Mouse (Mus musculus) c-Kit-positive CD71-positive TER-119-negative erythroid progenitor cells, embryonic 14.5 days (primary cell): ENCODE measurements at regions not wholly inside any gene's neighbourhood (a gene's known extent, or its start where the extent isn't known, plus 50 kb on each side); places are given as distances from the start of the nearest gene placed in this dataset.
A peak's percentile ranks its signal among the peaks of the same experiment; 100 is the strongest.

Experiments
- DNase-seq: peaks from one replicate; pipeline ENCODE4 v3.0.0-alpha.2; 2013; ENCODE audit warnings: low read depth

DNA sequence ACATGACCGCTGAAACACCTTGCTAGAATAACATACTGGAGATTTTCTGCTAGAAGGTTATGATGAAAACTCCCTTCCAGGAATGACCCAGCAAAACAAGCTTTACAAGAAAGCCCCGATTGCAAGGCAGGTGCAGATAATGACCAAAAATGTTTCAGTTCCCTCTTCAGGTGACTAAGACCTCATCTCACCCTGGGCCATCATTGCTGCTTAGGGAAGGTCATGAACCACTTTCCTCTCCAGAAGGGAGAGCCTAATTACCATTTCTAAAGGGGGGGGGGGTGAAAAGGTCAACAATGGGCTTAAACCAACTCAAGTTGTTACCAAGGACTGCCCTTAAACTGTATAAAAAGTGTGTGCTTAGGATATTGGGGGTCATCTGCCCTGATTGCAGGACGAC, 59.8 kb upstream of the Speer4c start:
- no peak for DNase-seq

DNA sequence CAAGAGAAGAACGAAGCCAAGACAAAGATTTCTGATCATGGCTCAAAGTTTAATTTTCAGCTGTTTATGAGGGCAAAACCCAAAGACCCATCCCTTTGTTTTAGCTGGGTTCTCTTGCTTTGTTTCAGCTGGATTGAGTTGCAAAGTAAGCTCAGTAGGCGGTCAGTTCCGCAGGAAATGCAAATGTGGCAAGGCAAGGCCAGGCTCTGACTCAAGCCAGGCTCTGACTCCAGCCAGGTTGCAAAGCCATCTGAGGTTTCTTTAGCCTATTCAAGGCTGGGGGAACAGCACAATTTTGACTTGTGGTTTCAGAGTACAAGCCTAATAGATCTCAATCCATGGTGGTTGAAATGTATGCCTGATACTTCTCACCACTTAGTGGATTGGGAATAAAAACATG, 60.5 kb upstream of the Speer4c start:
- DNase-seq: no peak

GRCm38 (mm10) chr5:15776106-15776505, 62.0 kb upstream of the Speer4c start:
- no peak for DNase-seq

GRCm38 (mm10) chr5:15803583-15803982, 89.5 kb upstream of the Speer4c start:
- no peak for DNase-seq

- DNase-seq: no peak
Measured at GRCm38 (mm10) chr5:15816864-15817263, 102.8 kb upstream of the Speer4c start.

- no peak for DNase-seq
Measured at GRCm38 (mm10) chr5:15817366-15817765, 103.3 kb upstream of the Speer4c start.

DNA sequence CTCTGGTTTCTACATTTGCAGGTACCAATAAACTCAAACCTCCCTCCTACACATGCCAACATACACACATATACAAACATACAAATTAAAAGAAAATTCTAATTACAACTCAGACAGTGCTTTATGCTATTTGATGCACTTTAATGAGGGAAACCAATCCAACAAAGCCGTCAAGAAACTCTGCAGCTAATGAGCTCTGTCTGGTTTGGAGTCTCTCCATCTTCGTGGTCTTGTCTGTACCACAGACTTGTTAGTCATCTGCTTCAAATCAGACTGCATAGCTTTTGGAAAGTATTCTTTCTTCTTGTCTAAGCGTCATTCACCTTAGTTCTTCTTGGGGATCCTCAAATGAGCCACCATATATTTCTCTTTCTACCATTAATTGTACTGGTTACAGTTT, 108.9 kb upstream of the Speer4c start:
- no peak for DNase-seq

DNA sequence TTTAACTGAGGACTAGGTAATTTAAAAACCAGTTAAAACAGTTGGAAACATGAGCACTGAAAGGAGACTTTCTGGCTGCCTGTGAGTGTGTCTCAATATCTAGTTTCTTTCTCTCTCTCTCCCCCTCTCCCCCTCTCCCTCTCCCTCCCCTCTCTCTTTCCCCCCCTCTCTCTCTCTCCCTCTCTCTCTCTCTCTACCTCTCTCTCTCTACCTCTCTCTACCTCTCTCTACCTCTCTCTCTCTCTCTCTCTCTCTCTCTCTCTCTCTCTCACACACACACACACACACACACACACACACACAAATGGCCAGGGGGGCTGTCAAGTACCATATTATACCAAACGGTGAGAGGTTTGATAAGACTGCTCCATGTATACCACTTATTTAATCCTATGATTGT, 103.0 kb upstream of the Cacna2d1 start:
- DNase-seq: no peak

GRCm38 (mm10) chr5:15832338-15832737, 102.2 kb upstream of the Cacna2d1 start:
- DNase-seq: no peak

- DNase-seq: peak; percentile 2
Measured at GRCm38 (mm10) chr5:15838108-15838972, 96.2 kb upstream of the Cacna2d1 start.

- DNase-seq: no peak
Measured at GRCm38 (mm10) chr5:15846790-15847189, 87.7 kb upstream of the Cacna2d1 start.

GRCm38 (mm10) chr5:15849520-15849919, 85.0 kb upstream of the Cacna2d1 start:
- DNase-seq: no peak

DNA sequence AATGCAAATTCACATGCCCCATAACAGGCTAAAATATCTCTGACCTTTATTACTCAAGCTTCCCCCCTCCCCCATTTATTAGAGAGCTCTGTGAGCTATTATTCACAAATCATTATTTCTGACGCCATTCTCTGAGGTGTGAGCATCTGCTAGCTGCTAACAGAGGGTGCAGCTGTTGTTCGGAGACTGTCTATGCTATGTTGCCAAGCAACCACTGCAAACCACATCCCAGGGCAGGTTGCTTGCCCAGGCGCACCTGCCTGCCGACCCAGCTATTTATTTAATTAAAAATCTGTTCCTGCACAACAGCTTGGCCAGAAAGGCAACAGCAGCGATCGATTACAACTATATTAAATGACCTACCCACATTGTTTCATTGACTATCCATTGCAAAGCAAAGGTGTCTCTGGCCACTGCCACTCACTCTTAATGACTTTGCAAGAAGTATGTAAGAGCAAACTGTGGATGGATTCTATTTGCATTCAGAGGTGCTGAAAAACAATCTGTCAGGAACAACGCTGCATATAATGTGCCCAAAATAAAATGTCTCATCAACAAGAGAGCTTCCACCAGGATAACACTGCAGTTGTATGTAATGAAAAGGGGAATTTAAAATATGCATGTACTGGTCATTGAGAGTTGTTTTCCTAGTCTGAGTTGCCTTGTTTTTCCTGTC, 84.2 kb upstream of the Cacna2d1 start:
- no peak for DNase-seq

- no peak for DNase-seq
Measured at GRCm38 (mm10) chr5:15854752-15855151, 79.7 kb upstream of the Cacna2d1 start.

- DNase-seq: no peak
Measured at GRCm38 (mm10) chr5:15857034-15857433, 77.5 kb upstream of the Cacna2d1 start.

DNA sequence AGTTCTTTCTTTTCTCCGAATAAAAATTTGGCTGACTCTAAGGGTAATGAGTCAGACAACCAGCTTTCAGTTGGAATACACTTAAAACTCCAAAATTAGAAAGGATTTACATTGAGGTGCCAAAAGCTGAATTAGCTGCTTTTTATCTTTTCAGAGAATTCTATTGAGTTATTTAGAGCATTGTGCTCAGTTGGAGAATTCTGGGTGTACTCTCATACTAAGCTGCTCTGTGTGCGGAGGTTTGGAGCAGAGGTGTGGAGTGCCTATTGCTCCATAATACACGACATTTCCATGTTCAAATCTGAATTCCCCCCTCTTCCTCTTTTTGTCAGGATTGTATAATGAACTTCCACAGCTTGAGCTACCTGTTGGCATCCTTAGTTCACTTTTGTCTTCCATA, 60.4 kb upstream of the Cacna2d1 start:
- no peak for DNase-seq

GRCm38 (mm10) chr5:15883004-15883403, 51.5 kb upstream of the Cacna2d1 start:
- no peak for DNase-seq
